Mouse (Mus musculus) limb, embryonic 14.5 days (tissue): ENCODE data around the gene Lamb3. TPM values are rescaled to one million over a fixed set of nuclear protein-coding genes. Genes with fewer than 3 reads are reported as not detected.
"Not testable (repeated sequence)": the region's sequence is repeated elsewhere in the genome, so short reads cannot be mapped to it uniquely, and the experiment has no call there.

Experiments used
- ATAC-seq: fragments of 200-750 bp; cut with Nextera tagmentation; 2 replicates; pipeline ENCODE4 v1.8.0; 2017; ENCODE audit warnings: low read depth, moderate number of reproducible peaks, moderate TSS enrichment; ENCODE audit not compliant: low FRiP score
- DNase-seq: peaks from one replicate; pipeline ENCODE4 v3.0.0-alpha.2; 2015; ENCODE audit warnings: low spot score
- H3K27ac ChIP-seq: fragments of 300-500 bp; sonication (generic); replicated peaks from 2 replicates; pipeline ENCODE4 v1.5.1; 2014; ENCODE audit warnings: low read depth, mild to moderate bottlenecking, low read length, moderate library complexity, mixed read lengths
- H3K27me3 ChIP-seq: fragments of 300-500 bp; sonication (generic); 2 replicates; pipeline ENCODE4 v1.6.1; 2014; ENCODE audit warnings: low read length, mixed read lengths; ENCODE audit not compliant: control insufficient read depth, insufficient read depth
- H3K36me3 ChIP-seq: fragments of 300-500 bp; sonication (generic); 2 replicates; pipeline ENCODE4 v1.6.1; 2014; ENCODE audit warnings: mild to moderate bottlenecking, low read length, moderate library complexity, mixed read lengths; ENCODE audit not compliant: control insufficient read depth, insufficient read depth
- H3K4me1 ChIP-seq: fragments of 300-500 bp; sonication (generic); 2 replicates; pipeline ENCODE4 v1.6.1; 2014; ENCODE audit warnings: antibody characterized with exemption, low read length, mixed read lengths; ENCODE audit not compliant: control insufficient read depth, insufficient read depth
- H3K4me2 ChIP-seq: fragments of 300-500 bp; sonication (generic); replicated peaks from 2 replicates; pipeline ENCODE4 v1.6.1; 2014; ENCODE audit warnings: low read depth, mild to moderate bottlenecking, low read length, moderate library complexity; ENCODE audit not compliant: severe bottlenecking
- H3K4me3 ChIP-seq: fragments of 300-500 bp; sonication (generic); replicated peaks from 2 replicates; pipeline ENCODE4 v1.5.1; 2014; ENCODE audit warnings: low read length
- H3K9ac ChIP-seq: fragments of 300-500 bp; sonication (generic); 2 replicates; pipeline ENCODE4 v1.6.1; 2014; ENCODE audit warnings: mild to moderate bottlenecking, low read depth, low read length, moderate library complexity; ENCODE audit not compliant: severe bottlenecking
- H3K9me3 ChIP-seq: fragments of 300-500 bp; sonication (generic); 2 replicates; pipeline ENCODE4 v1.6.1; 2016; ENCODE audit warnings: low read length; ENCODE audit not compliant: control insufficient read depth
- POLR2A ChIP-seq: fragments of 200-500 bp; IDR thresholded peaks from 2 replicates; pipeline ENCODE4 v1.8.0; 2012; ENCODE audit warnings: inconsistent platforms, mild to moderate bottlenecking, moderate library complexity, borderline replicate concordance; ENCODE audit not compliant: insufficient read depth, insufficient read length; ENCODE audit errors: extremely low read depth
- WGBS: fragments of 180-500 bp; shearing (Covaris S2); extraction: QIAGEN DNeasy Blood & Tissue Kit; methylation state at CpG from one replicate; pipeline ENCODE4 v1.1.7; 2014; 5-methylcytosine and 5-hydroxymethylcytosine counted together
- polyA plus RNA-seq, 2 experiments: library from polyadenylated mRNA; depleted of rRNA in 1 of 2; stranded (reverse) in 1 of 2; unstranded in 1 of 2; fragments of >200 nt; fragmentation: Nextera tagmentation in 1 of 2; extraction: Ambion mirVana in 1 of 2; gene quantifications; 2 replicates each; pipeline versions ENCODE4 v1.2.1 to v1.2.3; 2012 to 2014

Gene Lamb3
- polyA plus RNA-seq, 2 experiments, result 4.0 to 4.6 TPM

DNA sequence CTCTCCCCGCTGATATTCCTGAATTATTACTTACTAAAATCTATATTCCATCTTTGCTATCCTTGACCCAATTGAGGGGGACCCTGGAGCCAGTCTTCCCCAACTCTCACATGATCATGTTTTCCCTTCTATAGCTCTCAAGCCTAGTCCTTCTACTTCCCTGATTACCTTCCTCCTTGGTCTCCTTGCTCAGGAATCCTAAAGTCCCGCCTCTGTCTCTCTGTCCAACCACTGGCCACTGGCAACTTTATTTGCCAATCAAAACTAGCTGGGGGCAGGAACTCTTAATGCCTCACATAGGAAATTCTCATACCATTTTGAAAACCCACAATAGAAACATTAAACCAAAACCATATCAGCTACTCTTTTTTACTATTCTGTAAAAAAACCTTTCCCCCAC lies 73.8 kb downstream of the Lamb3 start:
- Histone ChIP-seq H3K4me3 (no peak overlapping the region), H3K36me3 (no peaks in the 10 kb centered on the region), H3K4me2 (no peak overlapping the region), H3K27me3 (no peaks in the 10 kb centered on the region), H3K9ac (no peak overlapping the region), H3K4me1 (0 out of 2 replicates have a peak, but pooled peaks cover 3% of the 10 kb centered on the region), H3K9me3 (no peaks in the 10 kb centered on the region), H3K27ac (no peak overlapping the region)
- WGBS, result 88% methylated on average over 2 of the region's 2 CpGs
- no peak for TF ChIP-seq POLR2A
- no peak for DNase-seq
- ATAC-seq, result no peak

DNA sequence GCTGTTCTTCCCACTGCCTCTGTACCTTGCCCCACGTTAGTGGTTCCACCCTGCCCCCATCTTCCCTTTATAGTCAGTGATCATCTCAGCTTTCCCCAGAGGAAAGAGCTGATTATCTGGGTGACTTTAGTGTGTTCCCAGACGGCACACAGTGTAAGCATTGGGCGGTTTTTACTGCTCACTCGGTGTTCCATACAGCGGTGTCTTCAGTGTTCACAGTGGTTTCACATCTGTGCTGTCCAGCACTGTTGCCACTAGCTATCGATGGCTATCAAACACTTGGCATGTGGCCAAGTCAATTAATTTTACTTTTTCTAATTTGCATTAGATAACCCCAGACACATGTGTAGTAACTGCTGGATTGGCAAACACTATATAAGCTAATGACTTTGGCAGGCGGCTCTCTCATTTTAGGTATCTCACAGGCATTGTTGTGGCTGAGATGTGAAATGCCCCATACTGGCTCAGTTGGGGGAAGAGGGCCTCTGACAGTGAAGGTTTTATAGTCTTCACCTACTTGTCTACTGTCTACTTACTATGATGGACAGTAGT lies 76.8 kb downstream of the Lamb3 start:
- no peak for TF ChIP-seq POLR2A
- H3K27me3 ChIP-seq, result no peaks in the 10 kb centered on the region

DNA sequence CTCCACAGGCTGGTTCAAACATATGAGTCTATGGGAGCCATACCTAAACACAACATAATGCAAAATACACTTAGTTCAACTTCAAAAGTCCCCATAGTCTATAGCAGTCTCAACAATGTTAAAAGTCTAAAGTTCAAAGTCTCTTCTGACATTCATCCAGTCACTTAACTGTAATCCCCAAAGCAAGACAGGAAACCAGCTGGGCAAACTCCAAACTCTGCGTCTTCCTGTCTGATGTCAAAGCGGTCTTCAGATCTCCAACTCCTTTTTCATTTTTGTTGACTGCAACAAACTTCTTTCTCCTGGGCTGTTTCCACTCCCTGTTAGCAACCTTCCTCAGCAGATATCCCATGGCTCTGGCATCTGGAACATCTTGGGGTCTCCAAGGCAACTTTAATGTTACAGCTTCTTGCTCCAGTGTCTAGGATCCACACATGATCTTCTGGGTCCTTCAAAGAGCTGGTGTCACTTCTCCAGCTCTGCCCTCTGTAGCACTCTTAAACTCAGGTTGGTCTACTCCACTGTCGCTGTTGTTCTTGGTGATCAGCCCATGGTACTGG lies 78.3 kb downstream of the Lamb3 start:
- not testable (repeated sequence) for DNase-seq, H3K9me3 ChIP-seq, H3K9ac ChIP-seq, H3K4me3 ChIP-seq, H3K4me2 ChIP-seq, H3K27me3 ChIP-seq, H3K4me1 ChIP-seq, H3K27ac ChIP-seq, H3K36me3 ChIP-seq, ATAC-seq
- 85% methylated on average over 3 of the region's 3 CpGs for WGBS

More for the DNA sequence above, 76.8 kb downstream of the Lamb3 start:
- WGBS, result 73% methylated on average over 7 of the region's 7 CpGs
- no peak for DNase-seq
- ATAC-seq, result no peak
- Histone ChIP-seq H3K9me3 (no peaks in the 10 kb centered on the region), H3K4me2 (no peak overlapping the region), H3K4me3 (no peak overlapping the region), H3K4me1 (no peaks in the 10 kb centered on the region), H3K36me3 (no peaks in the 10 kb centered on the region), H3K9ac (no peak overlapping the region), H3K27ac (no peak overlapping the region)

DNA sequence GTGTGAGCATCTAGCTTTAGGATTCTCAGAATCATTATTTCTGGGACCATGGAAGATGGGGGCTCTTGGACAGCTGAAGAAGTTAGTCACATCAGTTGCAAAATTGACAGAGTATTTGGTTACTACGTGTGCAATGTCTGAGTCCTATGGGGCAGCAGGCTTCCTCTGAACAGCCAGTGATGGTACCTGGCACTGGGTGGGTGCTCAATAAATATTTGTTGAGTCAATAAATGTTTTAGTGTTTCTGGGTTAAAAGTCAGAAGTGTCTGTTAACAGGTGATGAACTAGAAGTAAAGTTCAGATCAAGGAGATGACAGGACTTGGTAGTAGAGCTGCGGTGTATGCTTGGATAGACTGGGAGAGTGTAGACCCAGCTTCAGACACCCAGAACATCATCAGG lies 80.1 kb downstream of the Lamb3 start:
- no peaks in the 10 kb centered on the region for H3K9me3 ChIP-seq
- DNase-seq, result no peak
- H3K4me2 ChIP-seq, result no peak overlapping the region
- TF ChIP-seq POLR2A, result no peak
- no peak overlapping the region for H3K27ac ChIP-seq
- ATAC-seq, result no peak
- H3K9ac ChIP-seq, result no peak overlapping the region
- H3K36me3 ChIP-seq, result no peaks in the 10 kb centered on the region
- WGBS, result 78% methylated on average over 2 of the region's 2 CpGs
- H3K27me3 ChIP-seq, result no peaks in the 10 kb centered on the region
- no peaks in the 10 kb centered on the region for H3K4me1 ChIP-seq
- no peak overlapping the region for H3K4me3 ChIP-seq

DNA sequence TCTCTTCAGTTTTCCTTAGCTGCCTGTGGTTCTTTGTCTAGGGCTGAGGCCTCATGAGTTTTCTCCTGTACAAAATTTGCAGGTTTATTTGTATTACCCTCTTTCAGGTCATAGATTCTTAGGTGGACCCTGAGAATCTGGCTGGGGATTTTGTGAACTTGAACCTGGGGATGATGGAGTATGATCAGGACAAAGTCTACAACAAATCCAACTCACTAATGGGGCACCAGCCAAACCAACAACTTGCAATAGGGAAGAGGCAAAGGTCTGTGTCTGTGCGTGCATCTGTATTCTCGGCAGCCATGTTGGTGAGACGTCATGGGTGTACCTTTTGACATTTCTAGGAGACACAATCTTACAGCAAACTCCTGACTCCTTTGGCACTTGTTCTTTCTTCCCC lies 81.6 kb downstream of the Lamb3 start:
- no peak overlapping the region for H3K27ac ChIP-seq
- WGBS, result 90% methylated on average over 3 of the region's 3 CpGs
- no peak overlapping the region for H3K4me2 ChIP-seq
- no peak overlapping the region for H3K9ac ChIP-seq
- no peaks in the 10 kb centered on the region for H3K9me3 ChIP-seq
- H3K4me3 ChIP-seq, result no peak overlapping the region
- no peak for DNase-seq
- H3K4me1 ChIP-seq, result no peaks in the 10 kb centered on the region
- H3K27me3 ChIP-seq, result no peaks in the 10 kb centered on the region
- ATAC-seq, result no peak
- TF ChIP-seq POLR2A, result no peak
- H3K36me3 ChIP-seq, result no peaks in the 10 kb centered on the region

DNA sequence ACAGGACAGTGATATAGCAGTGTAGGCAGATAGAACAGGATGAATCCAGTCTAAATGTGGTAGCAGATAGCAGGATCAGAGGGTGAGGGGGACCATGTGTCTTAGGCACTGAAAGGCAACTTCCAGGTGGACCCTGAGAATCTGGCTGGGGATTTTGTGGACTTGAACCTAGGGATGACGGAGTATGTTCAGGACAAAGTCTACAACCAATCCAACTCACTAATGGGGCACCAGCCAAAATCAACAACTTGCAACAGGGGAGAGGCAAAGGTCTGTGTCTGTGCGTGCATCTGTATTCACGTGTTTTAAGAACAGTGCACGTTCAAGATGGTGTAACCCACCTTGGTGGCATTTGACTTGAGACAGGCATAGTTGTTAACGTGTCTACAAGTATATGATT lies 82.4 kb downstream of the Lamb3 start:
- no peak overlapping the region for H3K9ac ChIP-seq
- DNase-seq (no peak), ATAC-seq (no peak)
- WGBS, result 86% methylated on average over 5 of the region's 5 CpGs
- no peaks in the 10 kb centered on the region for H3K4me1 ChIP-seq
- H3K27me3 ChIP-seq, result no peaks in the 10 kb centered on the region
- H3K4me3 ChIP-seq, result no peak overlapping the region
- TF ChIP-seq POLR2A, result no peak
- no peaks in the 10 kb centered on the region for H3K36me3 ChIP-seq
- no peak overlapping the region for H3K27ac ChIP-seq
- no peaks in the 10 kb centered on the region for H3K9me3 ChIP-seq
- H3K4me2 ChIP-seq, result no peak overlapping the region
